Mouse (Mus musculus): ENCODE results near the gene Pgm5. TPM values are rescaled to one million over a fixed set of nuclear protein-coding genes. Genes with fewer than 3 reads are reported as not detected.

The Pgm5 gene
- polyA plus RNA-seq, 1 experiment from 2014 or later, result 7.3 TPM

- Histone ChIP-seq H3K4me2 (replicated peaks) (0 out of 2 replicates have a peak overlapping the region, but pooled peaks have one; percentile 20), H3K9me3 (no peaks in the 10 kb centered on the region)
- no peak for ATAC-seq
Measured at GRCm38 (mm10) chr19:24848844-24849243, 12.8 kb downstream of the Pgm5 start.

GRCm38 (mm10) chr19:24848345-24848744, 13.3 kb downstream of the Pgm5 start:
- Histone ChIP-seq H3K9ac (no peak overlapping the region), H3K27ac (peak overlapping the region; percentile 19), H3K9me3 (no peaks in the 10 kb centered on the region), H3K4me2 (replicated peaks) (peak overlapping the region; percentile 20; the same call in 1 of the 2 replicates), H3K36me3 (no peaks in the 10 kb centered on the region), H3K27me3 (replicated peaks) (no peaks in the 10 kb centered on the region), H3K4me3 (replicated peaks) (no peak overlapping the region), H3K4me1 (replicated peaks) (peaks cover 35% of the 10 kb centered on the region)
- 11% methylated on average over 7 of the region's 7 CpGs for WGBS
- peak; percentile 79 for ATAC-seq

More at GRCm38 (mm10) chr19:24848844-24849243, 12.8 kb downstream of the Pgm5 start:
- Histone ChIP-seq H3K9ac (no peak overlapping the region), H3K36me3 (no peaks in the 10 kb centered on the region), H3K4me3 (replicated peaks) (no peak overlapping the region), H3K4me1 (replicated peaks) (peaks cover 35% of the 10 kb centered on the region), H3K27me3 (replicated peaks) (no peaks in the 10 kb centered on the region), H3K27ac (peak overlapping the region; percentile 19)
- WGBS, result 60% methylated on average over 2 of the region's 2 CpGs

GRCm38 (mm10) chr19:24845007-24845546, 16.6 kb downstream of the Pgm5 start:
- H3K27me3 ChIP-seq (replicated peaks), result no peaks in the 10 kb centered on the region
- no peaks in the 10 kb centered on the region for H3K9me3 ChIP-seq
- H3K36me3 ChIP-seq, result no peaks in the 10 kb centered on the region
- no peak overlapping the region for H3K9ac ChIP-seq
- peaks cover 28% of the 10 kb centered on the region for H3K4me1 ChIP-seq (replicated peaks)
- 34% methylated on average over 7 of the region's 7 CpGs for whole genome bisulfite sequencing
- no peak overlapping the region for H3K4me3 ChIP-seq (replicated peaks)
- peak; percentile 54 for ATAC-seq
- H3K4me2 ChIP-seq (replicated peaks), result peak overlapping the region; percentile 17; the same call in 1 of the 2 replicates
- H3K27ac ChIP-seq, result peak overlapping the region; percentile 52

GRCm38 (mm10) chr19:24842080-24842479, 19.6 kb downstream of the Pgm5 start:
- ATAC-seq, result no peak
- no peaks in the 10 kb centered on the region for H3K27me3 ChIP-seq (replicated peaks)
- H3K27ac ChIP-seq, result no peak overlapping the region
- H3K9me3 ChIP-seq, result no peaks in the 10 kb centered on the region
- WGBS, result 69% methylated on average over 3 of the region's 3 CpGs
- H3K4me1 ChIP-seq (replicated peaks), result peaks cover 15% of the 10 kb centered on the region
- no peak overlapping the region for H3K9ac ChIP-seq
- H3K4me2 ChIP-seq (replicated peaks), result no peak overlapping the region
- H3K36me3 ChIP-seq, result no peaks in the 10 kb centered on the region
- H3K4me3 ChIP-seq (replicated peaks), result no peak overlapping the region

- Histone ChIP-seq H3K9me3 (no peaks in the 10 kb centered on the region), H3K27me3 (replicated peaks) (no peaks in the 10 kb centered on the region), H3K9ac (no peak overlapping the region), H3K4me3 (replicated peaks) (no peak overlapping the region), H3K36me3 (no peaks in the 10 kb centered on the region), H3K4me2 (replicated peaks) (no peak overlapping the region), H3K27ac (no peak overlapping the region), H3K4me1 (replicated peaks) (no peaks in the 10 kb centered on the region)
- WGBS, result 68% methylated on average over 4 of the region's 4 CpGs
- no peak for ATAC-seq
Measured at GRCm38 (mm10) chr19:24824517-24824916, 37.1 kb downstream of the Pgm5 start.

GRCm38 (mm10) chr19:24815661-24816221, 45.9 kb downstream of the Pgm5 start:
- no peak overlapping the region for H3K4me3 ChIP-seq (replicated peaks)
- 77% methylated on average over 12 of the region's 12 CpGs for WGBS
- H3K27ac ChIP-seq, result no peak overlapping the region
- no peaks in the 10 kb centered on the region for H3K9me3 ChIP-seq
- no peaks in the 10 kb centered on the region for H3K27me3 ChIP-seq (replicated peaks)
- ATAC-seq, result no peak
- no peaks in the 10 kb centered on the region for H3K36me3 ChIP-seq
- H3K9ac ChIP-seq, result no peak overlapping the region
- H3K4me2 ChIP-seq (replicated peaks), result no peak overlapping the region
- no peaks in the 10 kb centered on the region for H3K4me1 ChIP-seq (replicated peaks)

- no peak overlapping the region for H3K4me3 ChIP-seq (replicated peaks)
- no peaks in the 10 kb centered on the region for H3K4me1 ChIP-seq (replicated peaks)
- no peaks in the 10 kb centered on the region for H3K36me3 ChIP-seq
- H3K27me3 ChIP-seq (replicated peaks), result no peaks in the 10 kb centered on the region
- H3K9me3 ChIP-seq, result no peaks in the 10 kb centered on the region
- 77% methylated on average over 8 of the region's 8 CpGs for WGBS
- no peak overlapping the region for H3K9ac ChIP-seq
- ATAC-seq, result no peak
- H3K4me2 ChIP-seq (replicated peaks), result no peak overlapping the region
- no peak overlapping the region for H3K27ac ChIP-seq
Measured at GRCm38 (mm10) chr19:24812861-24813293, 48.8 kb downstream of the Pgm5 start.

- no peak overlapping the region for H3K4me3 ChIP-seq (replicated peaks)
- H3K4me1 ChIP-seq (replicated peaks), result no peaks in the 10 kb centered on the region
- no peak overlapping the region for H3K9ac ChIP-seq
- H3K4me2 ChIP-seq (replicated peaks), result no peak overlapping the region
- H3K27ac ChIP-seq, result no peak overlapping the region
- no peak for ATAC-seq
- WGBS, result 67% methylated on average over 7 of the region's 7 CpGs
- no peaks in the 10 kb centered on the region for H3K27me3 ChIP-seq (replicated peaks)
- no peaks in the 10 kb centered on the region for H3K36me3 ChIP-seq
- no peaks in the 10 kb centered on the region for H3K9me3 ChIP-seq
Measured at GRCm38 (mm10) chr19:24812106-24812810, 49.4 kb downstream of the Pgm5 start.

- no peaks in the 10 kb centered on the region for H3K36me3 ChIP-seq
- 63% methylated on average over 10 of the region's 10 CpGs for WGBS
Measured at GRCm38 (mm10) chr19:24811451-24811850, 50.2 kb downstream of the Pgm5 start.

GRCm38 (mm10) chr19:24806013-24806412, 55.6 kb downstream of the Pgm5 start:
- no peaks in the 10 kb centered on the region for H3K36me3 ChIP-seq
- H3K27me3 ChIP-seq (replicated peaks), result no peaks in the 10 kb centered on the region
- H3K4me2 ChIP-seq (replicated peaks), result no peak overlapping the region
- no peaks in the 10 kb centered on the region for H3K9me3 ChIP-seq
- H3K4me3 ChIP-seq (replicated peaks), result no peak overlapping the region
- H3K9ac ChIP-seq, result no peak overlapping the region
- H3K4me1 ChIP-seq (replicated peaks), result no peaks in the 10 kb centered on the region
- ATAC-seq, result no peak
- WGBS, result 85% methylated on average over 3 of the region's 3 CpGs
- H3K27ac ChIP-seq, result no peak overlapping the region

More at GRCm38 (mm10) chr19:24811451-24811850, 50.2 kb downstream of the Pgm5 start:
- Histone ChIP-seq H3K9ac (no peak overlapping the region), H3K27ac (no peak overlapping the region), H3K4me3 (replicated peaks) (no peak overlapping the region), H3K4me1 (replicated peaks) (no peaks in the 10 kb centered on the region), H3K9me3 (no peaks in the 10 kb centered on the region), H3K4me2 (replicated peaks) (no peak overlapping the region), H3K27me3 (replicated peaks) (no peaks in the 10 kb centered on the region)
- ATAC-seq, result 0 out of 2 replicates have a peak, but pooled peaks have one; percentile 6

- Histone ChIP-seq H3K9ac (no peak overlapping the region), H3K27me3 (replicated peaks) (no peaks in the 10 kb centered on the region), H3K4me2 (replicated peaks) (no peak overlapping the region), H3K9me3 (no peaks in the 10 kb centered on the region), H3K4me3 (replicated peaks) (no peak overlapping the region), H3K27ac (no peak overlapping the region), H3K4me1 (replicated peaks) (no peaks in the 10 kb centered on the region), H3K36me3 (no peaks in the 10 kb centered on the region)
- no peak for ATAC-seq
- WGBS, result 59% methylated on average over 9 of the region's 9 CpGs
Measured at GRCm38 (mm10) chr19:24797606-24798005, 64.0 kb downstream of the Pgm5 start.

- Histone ChIP-seq H3K36me3 (no peaks in the 10 kb centered on the region), H3K27me3 (replicated peaks) (no peaks in the 10 kb centered on the region), H3K4me3 (replicated peaks) (no peak overlapping the region), H3K4me2 (replicated peaks) (no peak overlapping the region), H3K27ac (no peak overlapping the region), H3K9ac (no peak overlapping the region), H3K4me1 (replicated peaks) (no peaks in the 10 kb centered on the region), H3K9me3 (no peaks in the 10 kb centered on the region)
- ATAC-seq, result 0 out of 2 replicates have a peak, but pooled peaks have one; percentile 31
- WGBS, result 69% methylated on average over 6 of the region's 6 CpGs
Measured at GRCm38 (mm10) chr19:24794350-24794749, 67.3 kb downstream of the Pgm5 start.

Data from intestine, embryonic 15.5 days (tissue).